Mouse (Mus musculus) bone marrow, adult 2 months (tissue): ENCODE results near the gene Ifna9. TPM values are rescaled to one million over a fixed set of nuclear protein-coding genes. Genes with fewer than 3 reads are reported as not detected.
A peak's percentile ranks its signal among the peaks of the same experiment; 100 is the strongest.
"Not testable (repeated sequence)": the region's sequence is repeated elsewhere in the genome, so short reads cannot be mapped to it uniquely, and the experiment has no call there.

ENCODE experiments used
- H3K27ac ChIP-seq: fragments of 200-500 bp; 2 replicates; pipeline ENCODE4 v1.5.1; 2012; ENCODE audit warnings: low read depth, mild to moderate bottlenecking, control low read depth, inconsistent platforms, low read length; ENCODE audit not compliant: control insufficient read depth, poor library complexity, insufficient read depth
- H3K4me1 ChIP-seq: fragments of 200-500 bp; 2 replicates; pipeline ENCODE4 v1.6.1; 2011; ENCODE audit warnings: low read length; ENCODE audit not compliant: control insufficient read depth, insufficient read depth
- H3K4me3 ChIP-seq: fragments of 200-500 bp; replicated peaks from 2 replicates; pipeline ENCODE3; 2011; ENCODE audit warnings: mild to moderate bottlenecking, low read depth, low read length, control low read depth; ENCODE audit not compliant: control insufficient read depth
- CTCF ChIP-seq: fragments of 200-500 bp; IDR thresholded peaks from 2 replicates; pipeline ENCODE4 v1.5.1; 2011; ENCODE audit warnings: low read length, control low read depth; ENCODE audit not compliant: control insufficient read depth, insufficient read depth
- POLR2A ChIP-seq: fragments of 200-500 bp; IDR thresholded peaks from 2 replicates; pipeline ENCODE4 v1.6.1; 2011; ENCODE audit warnings: low read depth, mild to moderate bottlenecking, control low read depth, low read length, borderline replicate concordance; ENCODE audit not compliant: control insufficient read depth
- WGBS: fragments of 180-500 bp; shearing (Covaris S2); methylation state at CpG from one replicate; pipeline ENCODE4 v1.1.7; 2018; 5-methylcytosine and 5-hydroxymethylcytosine counted together
- polyA plus RNA-seq: library from polyadenylated mRNA; stranded (reverse); fragments of >200 nt; gene quantifications from 2 replicates; pipeline ENCODE4 v1.2.4, GENCODE M21; 2011; ENCODE audit warnings: low replicate concordance; ENCODE audit not compliant: missing spikeins, insufficient read depth, insufficient read length

The Ifna9 gene
- not detected in 2 replicates for polyA plus RNA-seq

DNA sequence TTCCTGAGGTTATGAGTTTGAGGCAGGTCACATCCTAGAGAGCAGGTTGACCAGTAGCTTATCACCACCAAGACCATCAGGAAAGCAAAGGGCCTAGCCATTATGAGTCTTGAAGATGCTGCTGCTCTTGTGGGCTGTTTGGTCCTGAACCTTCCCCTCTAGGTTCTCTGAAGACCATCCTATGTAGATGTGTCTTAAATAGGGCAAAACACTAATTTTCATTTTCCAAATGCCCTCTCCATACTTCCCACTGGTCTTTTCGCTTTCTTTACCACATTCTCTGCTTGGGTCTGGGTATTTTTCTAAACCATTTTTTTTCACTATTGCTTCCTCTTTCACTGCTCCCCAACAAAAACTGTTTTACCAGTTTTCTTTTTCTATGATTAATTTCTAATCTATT is at the start of gene Ifna9:
Gene Ifna9 (minus strand): TSS at position 101 of the 400 bp plus-strand sequence.
- TF ChIP-seq POLR2A (no peak), CTCF (no peak)
- Histone ChIP-seq H3K4me3 (no peak within 1 kb of the TSS), H3K27ac (no peak within 1 kb of the TSS), H3K4me1 (no peaks in the 10 kb centered on the region)
- WGBS = 61% methylated on average over 1 of the region's 1 CpGs

DNA sequence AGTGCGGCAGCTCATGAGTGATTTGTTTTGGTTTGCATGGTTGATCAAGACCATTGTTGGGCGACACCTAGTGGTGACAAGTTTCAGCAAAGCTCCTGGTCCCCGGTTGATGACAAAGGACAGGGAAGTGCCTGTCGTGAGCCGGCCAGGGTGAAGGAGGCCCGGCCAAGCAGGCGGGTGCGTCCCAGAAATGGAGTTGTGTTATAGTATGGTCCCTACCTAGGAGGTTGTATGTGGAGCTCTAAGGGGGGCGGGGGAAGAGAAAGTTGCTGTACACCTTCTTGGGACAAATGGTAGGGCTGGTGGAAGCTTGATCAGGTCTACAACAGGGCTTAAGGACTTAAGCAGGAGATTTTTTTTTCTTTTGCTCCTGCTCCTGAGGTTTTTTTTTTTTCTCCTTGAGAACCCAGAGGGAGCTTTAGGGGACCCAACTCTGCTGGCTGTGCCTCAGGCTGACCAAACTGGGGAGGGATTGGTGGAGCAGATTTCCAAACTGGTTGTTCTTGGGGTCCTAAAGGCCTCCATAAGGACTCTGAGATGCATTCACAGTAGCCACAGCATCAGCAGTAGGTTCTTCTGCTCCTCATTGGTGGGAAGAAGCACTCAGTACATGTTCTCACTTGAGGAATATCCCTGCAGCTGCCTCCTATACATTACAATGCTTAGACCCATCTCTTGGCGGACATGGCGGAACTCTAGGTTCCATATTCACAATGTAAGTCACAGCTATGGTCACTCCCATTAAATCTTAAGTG is 49.1 kb upstream of the Ifna9 start:
- TF ChIP-seq CTCF (peak; percentile 74), POLR2A (no peak)
- H3K4me3 ChIP-seq = peak overlapping the region; percentile 86
- WGBS = 12% methylated on average over 11 of the region's 11 CpGs
- H3K27ac ChIP-seq = no peak overlapping the region
- no peaks in the 10 kb centered on the region for H3K4me1 ChIP-seq

DNA sequence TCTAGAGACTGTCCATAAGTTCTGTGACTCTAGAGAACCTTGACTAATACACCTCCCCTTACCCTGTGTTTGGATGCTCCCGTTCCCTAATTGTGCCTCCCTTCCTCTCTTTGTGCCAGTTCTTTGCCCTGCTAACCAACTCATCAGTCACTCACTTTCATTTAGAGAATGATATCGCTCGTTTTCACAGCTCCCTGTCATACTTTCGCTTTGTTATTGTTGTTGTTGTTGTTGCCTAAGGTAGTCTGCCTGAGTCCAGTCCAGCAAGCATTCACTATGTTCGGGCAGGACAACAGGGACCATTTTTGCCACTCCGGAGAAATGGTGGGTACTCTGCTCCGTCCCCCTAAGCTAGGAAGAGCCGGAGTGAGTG is 48.5 kb upstream of the Ifna9 start:
- no peaks in the 10 kb centered on the region for H3K4me1 ChIP-seq
- 13% methylated on average over 8 of the region's 8 CpGs for WGBS
- no peak overlapping the region for H3K27ac ChIP-seq
- TF ChIP-seq POLR2A = no peak
- no peak for TF ChIP-seq CTCF
- peak overlapping the region; percentile 86 for H3K4me3 ChIP-seq

- no peak within 1 kb of the TSS for H3K4me3 ChIP-seq
- H3K27ac ChIP-seq = no peak within 1 kb of the TSS
- H3K4me1 ChIP-seq = no peaks in the 10 kb centered on the region
- TF ChIP-seq CTCF = no peak
- TF ChIP-seq POLR2A = no peak
- WGBS = 84% methylated on average over 4 of the region's 4 CpGs
These were observed 42.1 kb upstream of the Ifna9 start, which contains the start of gene C87499 for GRCm38 (mm10) chr4:88634311-88634710. C87499 (minus strand) TSS chr4:88634411.

- Histone ChIP-seq H3K27ac (no peak within 1 kb of the TSS), H3K4me3 (no peak within 1 kb of the TSS), H3K4me1 (no peaks in the 10 kb centered on the region)
- TF ChIP-seq CTCF (no peak), POLR2A (no peak)
These were observed 11.1 kb upstream of the Ifna9 start, which contains the start of gene Ifna12 for GRCm38 (mm10) chr4:88603276-88603675. Ifna12 (minus strand) TSS chr4:88603376.

DNA sequence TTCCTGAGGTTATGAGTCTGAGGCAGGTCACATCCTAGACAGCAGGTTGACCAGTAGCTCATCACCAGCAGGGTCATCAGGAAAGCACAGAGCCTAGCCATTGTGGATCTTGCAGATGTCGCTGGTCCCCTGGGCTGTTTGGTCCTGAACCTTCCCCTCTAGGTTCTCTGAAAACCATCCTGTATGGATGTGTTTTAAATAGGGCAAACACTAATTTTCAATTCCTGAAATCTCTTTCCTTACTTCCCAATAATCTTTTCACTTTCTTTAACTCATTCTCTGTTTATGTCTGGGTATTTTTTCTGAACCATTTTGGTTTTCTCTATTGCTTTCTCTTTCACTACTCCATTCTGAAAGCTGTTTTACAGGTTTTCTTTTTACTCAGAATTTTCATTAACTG is 20.5 kb downstream of the Ifna9 start, which contains the start of gene Ifna14:
Gene Ifna14 (minus strand): TSS at position 101 of the 400 bp plus-strand sequence.
- 80% methylated on average over 1 of the region's 1 CpGs for WGBS
- no peak for TF ChIP-seq POLR2A
- no peak for TF ChIP-seq CTCF
- H3K27ac ChIP-seq = no peak within 1 kb of the TSS
- no peaks in the 10 kb centered on the region for H3K4me1 ChIP-seq
- H3K4me3 ChIP-seq = no peak within 1 kb of the TSS

GRCm38 (mm10) chr4:88561791-88562190 is 30.4 kb downstream of the Ifna9 start:
- 75% methylated on average over 1 of the region's 1 CpGs for WGBS
- Histone ChIP-seq H3K4me3 (no peak overlapping the region), H3K27ac (no peak overlapping the region), H3K4me1 (no peaks in the 10 kb centered on the region)
- TF ChIP-seq CTCF (no peak), POLR2A (no peak)

GRCm38 (mm10) chr4:88558145-88558544 is 34.0 kb downstream of the Ifna9 start, which contains the start of gene Ifna15:
Ifna15 (minus strand) TSS chr4:88558245.
- not testable (repeated sequence) for H3K27ac ChIP-seq, H3K4me3 ChIP-seq, H3K4me1 ChIP-seq

DNA sequence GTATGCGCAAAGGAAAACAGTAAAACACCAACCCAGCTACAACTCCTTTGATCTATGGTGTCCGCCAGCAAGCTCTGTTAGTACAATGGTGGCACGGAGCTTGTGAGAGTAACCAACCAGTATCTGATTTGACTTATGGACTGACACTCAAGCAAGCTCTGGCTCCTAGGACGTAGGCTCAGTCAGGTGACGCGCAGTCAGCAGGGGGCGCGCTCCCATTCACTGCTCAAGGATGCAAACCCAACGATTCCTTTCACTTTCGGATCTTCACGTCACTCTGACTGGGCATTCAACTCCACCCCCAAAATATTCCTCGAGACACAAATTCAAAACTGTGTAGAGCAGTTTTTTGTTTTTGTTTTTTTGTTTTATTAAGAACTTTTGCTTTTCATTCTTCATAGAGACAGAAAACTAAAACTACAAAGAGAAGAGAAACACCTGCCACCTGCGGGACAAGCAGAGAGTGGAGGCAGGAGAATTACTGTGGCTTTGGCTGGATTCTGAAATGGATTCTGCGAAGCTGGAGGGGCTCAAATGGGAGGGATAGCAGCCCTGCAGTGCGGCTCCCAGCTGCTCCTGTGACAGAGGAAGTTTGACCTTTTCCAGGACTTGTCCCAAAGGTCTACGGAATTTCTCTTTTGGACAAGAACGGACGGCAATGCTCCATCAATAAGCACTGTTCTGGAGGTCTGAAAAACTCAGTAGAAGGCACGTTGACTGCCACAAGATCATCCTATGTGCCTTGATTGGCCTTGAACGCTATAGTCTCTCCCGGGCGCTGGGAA is 41.8 kb downstream of the Ifna9 start:
- TF ChIP-seq POLR2A (peak; percentile 31; the same call in 1 of the 2 replicates), CTCF (peak; percentile 99)
- H3K4me1 ChIP-seq = no peaks in the 10 kb centered on the region; the same call in 1 of the 2 replicates
- 12% methylated on average over 22 of the region's 22 CpGs for WGBS
- peak overlapping the region; percentile 52 for H3K4me3 ChIP-seq
- no peak overlapping the region for H3K27ac ChIP-seq
